Mouse (Mus musculus): ENCODE results near the gene Tnni1.

The Tnni1 gene

DNA sequence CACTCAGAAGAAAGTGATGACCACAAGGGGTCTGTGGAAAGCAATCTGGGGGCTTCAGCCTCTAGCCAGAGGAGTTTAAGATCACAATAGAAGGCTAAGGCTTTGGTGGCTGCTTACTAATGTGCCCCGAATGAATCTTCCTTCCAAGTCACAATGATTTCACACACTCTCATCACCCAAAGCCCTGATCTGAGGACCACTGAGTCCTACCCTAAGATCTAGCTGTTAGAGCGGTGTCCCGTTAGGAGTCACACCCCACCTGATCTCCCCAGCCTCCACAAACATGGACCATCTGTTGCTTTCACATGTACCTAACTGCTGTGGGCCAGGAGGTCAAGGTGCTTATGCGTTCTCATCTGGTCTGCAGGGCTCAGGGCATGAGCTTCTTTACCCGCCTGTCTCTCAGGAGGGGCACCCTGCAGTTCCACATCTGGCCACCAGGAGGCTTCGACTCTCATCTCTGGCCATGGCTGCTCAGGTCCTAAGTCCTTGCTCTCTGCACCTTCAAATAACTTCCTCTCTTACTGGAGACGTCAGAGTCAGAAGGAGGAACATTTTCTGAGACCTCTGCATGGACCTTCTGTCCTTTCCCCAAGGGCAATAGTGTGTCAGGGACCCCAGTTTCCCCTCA, 31.9 kb downstream of the Tnni1 start:
- DNase-seq: peak; percentile 56 to 83

DNA sequence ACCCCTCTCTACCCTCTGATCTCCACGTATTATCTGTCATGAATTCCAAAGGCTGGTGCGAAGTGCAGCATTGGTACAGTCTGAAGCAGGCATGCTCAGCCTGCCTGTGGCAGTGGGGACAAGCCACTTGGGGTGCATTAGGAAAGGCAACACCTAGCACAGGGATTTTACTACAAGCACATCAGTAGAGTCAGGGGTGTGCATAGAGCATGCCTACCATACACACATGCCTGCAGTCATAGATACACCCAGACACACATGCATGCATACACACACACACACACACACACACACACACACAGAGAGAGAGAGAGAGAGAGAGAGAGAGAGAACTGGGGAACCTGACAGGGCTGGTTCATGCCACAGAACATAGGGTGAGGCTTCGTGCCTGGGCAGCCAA, 33.0 kb downstream of the Tnni1 start:
- no peak for DNase-seq

GRCm38 (mm10) chr1:135812618-135813017, 33.4 kb downstream of the Tnni1 start:
- no peak for DNase-seq

DNA sequence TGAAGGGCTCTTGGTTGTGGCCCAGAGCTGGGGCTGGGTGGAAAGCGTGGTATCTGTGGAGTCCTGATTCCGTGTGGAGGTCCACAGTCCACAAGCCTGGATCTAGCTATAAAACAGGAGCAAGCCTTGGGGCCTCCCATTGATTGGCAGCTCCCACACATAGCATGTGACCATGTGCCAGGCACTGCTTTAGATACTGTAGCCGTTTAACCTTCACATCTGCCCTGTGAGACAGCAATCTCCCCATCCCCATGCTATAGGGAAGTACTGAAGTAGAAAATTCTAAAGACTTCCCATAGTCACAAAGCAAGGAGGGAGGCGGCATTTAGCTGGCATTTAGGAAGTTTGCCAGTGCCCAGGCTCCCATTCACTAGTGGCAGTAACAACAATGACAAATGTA, 33.8 kb downstream of the Tnni1 start:
- DNase-seq: no peak

DNA sequence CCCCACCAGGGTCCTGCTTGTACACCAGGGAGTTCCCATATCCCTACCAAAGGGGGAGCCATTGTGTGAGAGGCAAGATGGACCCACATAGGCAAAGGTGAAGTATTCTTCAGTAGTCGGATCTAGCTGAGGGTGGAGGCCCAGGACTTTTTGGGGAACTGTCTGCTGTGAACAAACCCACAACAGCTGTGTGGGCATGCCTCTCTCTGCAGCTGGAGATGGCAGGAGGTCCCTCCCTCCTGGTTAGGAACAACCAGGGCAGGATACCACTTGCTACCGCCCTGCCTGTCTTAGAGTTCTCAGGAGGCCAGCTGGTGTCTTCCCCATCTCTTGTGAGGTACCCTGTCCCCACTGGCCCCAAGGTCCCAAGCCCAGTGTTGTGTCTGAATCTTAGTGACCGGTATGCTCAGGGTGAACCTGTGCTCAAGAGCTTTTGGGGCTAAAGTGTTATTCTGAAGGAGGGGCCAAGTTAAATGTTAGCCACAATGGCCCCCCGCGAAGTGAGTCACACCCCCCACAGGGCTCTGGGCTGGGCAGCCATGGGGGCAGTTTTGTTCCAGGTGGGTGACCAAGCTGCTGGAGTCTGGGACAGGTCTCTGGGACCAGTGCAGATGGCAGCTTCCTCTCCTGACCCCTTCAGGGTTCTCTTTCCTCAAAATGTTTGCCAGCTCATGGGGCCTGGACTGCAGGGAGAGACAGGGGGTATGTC, 34.6 kb downstream of the Tnni1 start:
- no peak for DNase-seq

- DNase-seq: no peak
These were observed 35.3 kb downstream of the Tnni1 start for GRCm38 (mm10) chr1:135814531-135814930.

GRCm38 (mm10) chr1:135817595-135817994, 38.4 kb downstream of the Tnni1 start:
- DNase-seq: no peak

- DNase-seq: no peak
These were observed 39.4 kb downstream of the Tnni1 start, which contains the start of gene Lad1 for GRCm38 (mm10) chr1:135818481-135819086. Lad1 (plus strand) TSS chr1:135818598.

DNA sequence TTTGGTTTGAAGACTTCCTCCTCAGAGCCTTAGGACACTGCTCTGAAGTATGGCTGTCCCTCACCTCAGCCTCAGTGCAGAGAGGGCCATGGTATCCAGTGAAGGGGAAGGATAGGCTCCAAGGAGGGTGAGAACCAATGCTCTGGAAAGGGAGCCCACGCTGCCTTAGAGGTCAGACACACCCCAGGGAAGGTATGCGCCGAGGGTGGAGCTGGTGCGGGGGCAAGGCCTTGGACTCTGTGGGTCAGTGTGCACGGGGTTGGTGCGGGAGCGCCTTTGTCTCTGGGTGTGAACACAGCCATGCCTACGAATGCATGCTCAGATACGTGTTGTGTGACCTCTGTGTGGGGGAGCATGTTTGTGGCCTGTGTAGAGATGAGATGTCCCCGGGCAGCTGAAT, 40.8 kb downstream of the Tnni1 start:
- no peak for DNase-seq

- no peak for DNase-seq
These were observed 41.6 kb downstream of the Tnni1 start for GRCm38 (mm10) chr1:135820736-135821364.

GRCm38 (mm10) chr1:135821780-135822179, 42.5 kb downstream of the Tnni1 start:
- no peak for DNase-seq

- DNase-seq: no peak
These were observed 49.7 kb downstream of the Tnni1 start for GRCm38 (mm10) chr1:135828918-135829317.

- DNase-seq: no peak
These were observed 55.1 kb downstream of the Tnni1 start for GRCm38 (mm10) chr1:135834206-135834859.

DNA sequence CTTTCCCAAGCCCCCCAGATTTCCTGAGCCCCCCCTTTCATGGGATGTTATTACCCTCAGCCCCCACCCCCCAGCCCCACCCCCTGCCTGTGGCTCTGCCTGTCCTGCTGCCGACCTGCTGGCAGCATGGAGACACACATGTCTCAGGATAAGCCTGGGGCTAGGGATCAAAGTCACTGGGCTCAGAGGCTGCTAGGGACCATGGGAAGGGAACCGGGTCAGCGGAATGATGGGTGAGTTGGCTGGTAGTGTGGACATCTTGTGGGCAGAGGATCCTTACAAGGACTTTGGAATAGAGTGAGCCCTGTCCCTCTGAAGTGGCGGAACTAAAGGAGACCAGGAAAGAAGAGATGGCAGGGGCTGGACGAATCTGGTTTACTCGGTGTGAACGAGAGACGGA, 55.7 kb downstream of the Tnni1 start:
- no peak for DNase-seq

DNA sequence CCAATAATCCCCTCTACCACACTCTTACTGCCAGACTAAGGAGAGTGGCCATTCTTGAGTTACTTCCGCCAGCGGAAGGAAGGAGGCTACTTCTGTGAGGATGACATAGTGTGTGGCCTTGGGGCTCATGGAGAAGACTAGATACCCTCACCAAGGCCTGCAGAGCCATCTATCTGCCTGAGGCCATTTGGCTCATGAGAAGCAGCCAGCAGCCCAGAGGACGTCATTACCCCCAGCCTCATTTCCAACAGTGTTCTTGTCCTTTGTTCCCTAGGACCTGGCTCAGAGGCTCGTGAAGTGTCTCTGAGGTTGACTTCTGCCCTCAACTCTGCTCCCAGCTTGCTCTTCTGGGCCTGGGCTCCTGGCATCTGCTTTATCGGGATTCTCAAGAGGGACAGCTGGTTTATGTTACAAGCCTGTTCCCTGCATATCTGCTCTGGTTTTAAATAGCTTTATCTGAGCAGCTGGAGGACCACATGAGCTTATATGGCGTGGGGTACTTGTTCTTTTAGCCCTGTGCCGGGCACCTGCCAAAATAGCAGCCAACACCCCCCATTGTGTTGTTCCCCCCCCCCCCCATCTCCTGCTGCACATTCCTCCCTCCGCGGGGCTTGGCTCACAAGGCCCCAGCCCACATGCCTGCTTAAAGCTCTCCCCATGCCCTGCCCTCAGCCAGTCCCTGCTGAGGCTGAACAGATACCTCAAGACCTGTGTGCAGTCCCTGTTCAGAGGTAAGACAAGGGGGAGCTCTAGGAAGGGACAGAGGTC, 56.7 kb downstream of the Tnni1 start, which contains the start of gene Tnnt2:
Gene Tnnt2, plus strand, starts transcription at position 639 of the 768 bp plus-strand sequence.
- DNase-seq: no peak

GRCm38 (mm10) chr1:135838626-135839025, 59.4 kb downstream of the Tnni1 start:
- DNase-seq: no peak

- no peak for DNase-seq
These were observed 59.8 kb downstream of the Tnni1 start for GRCm38 (mm10) chr1:135839065-135839464.

GRCm38 (mm10) chr1:135840675-135841395, 61.6 kb downstream of the Tnni1 start:
- DNase-seq: no peak

DNA sequence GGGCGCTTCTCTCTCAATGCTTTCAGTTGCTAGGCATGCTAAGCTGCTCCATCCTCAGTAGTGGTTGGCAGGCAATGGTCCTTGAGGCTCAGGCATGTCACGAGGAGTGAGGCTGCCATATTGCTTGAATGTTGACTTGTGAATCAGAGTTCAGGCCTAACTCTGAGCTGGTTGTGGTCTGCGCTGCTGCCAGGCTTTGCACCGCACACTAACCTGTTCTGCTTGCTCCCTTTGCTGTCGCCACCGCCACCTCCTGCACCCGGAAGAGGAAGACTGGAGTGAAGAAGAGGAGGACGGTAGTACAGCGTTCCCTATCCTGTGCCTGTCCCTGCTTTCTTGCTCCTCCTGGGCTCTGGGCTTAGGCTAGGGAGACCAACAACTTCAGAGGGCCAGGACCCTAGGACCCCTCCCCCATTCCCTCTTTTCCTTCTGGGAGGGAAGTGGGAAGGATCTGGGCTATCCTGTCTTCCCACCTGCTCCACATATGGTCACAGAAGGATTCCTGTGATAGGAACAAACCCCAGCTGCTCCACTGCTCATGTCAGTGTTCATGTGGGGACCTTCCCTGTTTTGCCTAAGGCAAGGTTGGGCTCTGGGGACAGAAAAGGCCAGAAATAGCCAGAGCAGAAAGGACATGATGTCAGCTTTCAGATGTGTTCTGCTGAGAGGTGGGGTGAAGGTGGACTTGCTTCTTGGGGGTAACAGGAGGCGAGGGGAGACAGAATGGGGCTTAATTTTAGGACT, 64.5 kb downstream of the Tnni1 start:
- DNase-seq: no peak

DNA sequence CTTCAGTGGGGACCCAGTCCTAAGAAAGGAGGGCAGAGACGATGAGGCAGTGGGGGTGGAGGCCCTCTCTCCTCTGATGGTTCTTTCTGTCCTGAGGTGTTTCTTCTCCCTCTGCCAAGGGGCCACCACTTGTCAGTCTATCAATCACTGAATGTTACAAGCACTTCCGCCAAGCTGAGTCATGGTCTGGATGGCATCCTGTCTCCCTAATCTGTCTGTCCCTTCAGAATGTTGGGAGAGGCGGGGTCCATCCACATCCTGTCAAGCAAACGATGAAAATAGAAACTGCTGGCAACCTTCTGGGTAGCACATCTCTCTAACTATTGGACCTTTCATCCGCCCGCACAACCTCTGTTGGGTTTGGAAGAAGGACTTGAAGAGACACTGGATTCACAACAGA, 65.2 kb downstream of the Tnni1 start:
- no peak for DNase-seq

DNA sequence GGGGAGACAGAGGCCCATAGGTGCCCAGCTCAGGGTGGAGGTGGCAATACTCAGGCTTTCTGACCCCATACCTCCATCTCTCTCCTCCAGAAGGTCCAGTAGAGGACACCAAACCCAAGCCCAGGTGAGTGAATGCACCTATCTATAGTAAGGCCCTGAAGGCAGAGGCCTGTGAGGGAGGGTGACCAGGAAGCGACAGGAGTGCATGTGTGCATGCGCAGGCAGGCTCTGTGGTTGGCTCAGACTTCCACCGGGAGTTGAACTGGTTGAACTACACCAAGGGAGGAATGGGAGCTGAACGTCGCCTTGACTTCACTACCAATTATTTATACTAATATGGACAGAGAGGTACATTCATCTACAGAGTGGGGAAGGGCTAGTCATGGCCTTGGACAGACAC, 67.4 kb downstream of the Tnni1 start:
- DNase-seq: no peak
